Mouse (Mus musculus): ENCODE measurements around the gene 3110040M04Rik. TPM values are rescaled to one million over a fixed set of nuclear protein-coding genes. Genes with fewer than 3 reads are reported as not detected.

3110040M04Rik gene
- polyA plus RNA-seq (2014; fragmentation: Illumina TruSeq; extraction: RNeasy Lipid Tissue Mini Kit (QIAGEN cat#74804); ENCODE audit: low read depth, low replicate concordance): not detected

DNA sequence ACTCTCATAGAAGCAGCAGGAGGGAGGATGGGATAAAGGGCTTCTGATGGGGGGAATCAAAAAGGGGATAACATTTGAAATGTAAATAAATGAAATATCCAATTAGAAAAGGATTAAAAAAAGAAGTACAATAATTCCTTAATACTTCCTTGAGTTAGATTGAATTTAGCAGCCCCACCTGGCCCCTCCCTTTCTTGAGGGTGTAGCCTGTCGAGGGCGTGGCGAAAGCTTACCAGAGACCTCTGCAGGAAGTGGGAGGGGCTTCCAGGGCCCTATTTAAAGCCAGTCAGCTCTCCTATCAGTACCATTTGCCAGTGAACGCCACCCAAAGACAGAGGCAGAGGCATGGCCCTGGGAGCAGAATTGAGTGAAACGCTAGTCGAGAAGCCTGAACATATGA lies at the start of gene 3110040M04Rik:
Gene 3110040M04Rik, plus strand, starts transcription at position 304 of the 400 bp plus-strand sequence.

DNA sequence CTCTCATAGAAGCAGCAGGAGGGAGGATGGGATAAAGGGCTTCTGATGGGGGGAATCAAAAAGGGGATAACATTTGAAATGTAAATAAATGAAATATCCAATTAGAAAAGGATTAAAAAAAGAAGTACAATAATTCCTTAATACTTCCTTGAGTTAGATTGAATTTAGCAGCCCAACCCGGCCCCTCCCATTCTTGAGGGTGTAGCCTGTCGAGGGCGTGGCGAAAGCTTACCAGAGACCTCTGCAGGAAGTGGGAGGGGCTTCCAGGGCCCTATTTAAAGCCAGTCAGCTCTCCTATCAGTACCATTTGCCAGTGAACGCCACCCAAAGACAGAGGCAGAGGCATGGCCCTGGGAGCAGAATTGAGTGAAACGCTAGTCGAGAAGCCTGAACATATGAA lies 21.7 kb upstream of the 3110040M04Rik start, which contains the start of gene Gm47985:
Gene Gm47985, plus strand, starts transcription at position 272 of the 400 bp plus-strand sequence.

DNA sequence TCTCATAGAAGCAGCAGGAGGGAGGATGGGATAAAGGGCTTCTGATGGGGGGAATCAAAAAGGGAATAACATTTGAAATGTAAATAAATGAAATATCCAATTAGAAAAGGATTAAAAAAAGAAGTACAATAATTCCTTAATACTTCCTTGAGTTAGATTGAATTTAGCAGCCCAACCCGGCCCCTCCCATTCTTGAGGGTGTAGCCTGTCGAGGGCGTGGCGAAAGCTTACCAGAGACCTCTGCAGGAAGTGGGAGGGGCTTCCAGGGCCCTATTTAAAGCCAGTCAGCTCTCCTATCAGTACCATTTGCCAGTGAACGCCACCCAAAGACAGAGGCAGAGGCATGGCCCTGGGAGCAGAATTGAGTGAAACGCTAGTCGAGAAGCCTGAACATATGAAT lies 11.8 kb upstream of the 3110040M04Rik start, which contains the start of gene Gm8947:
Gene Gm8947, plus strand, starts transcription at position 302 of the 400 bp plus-strand sequence.

DNA sequence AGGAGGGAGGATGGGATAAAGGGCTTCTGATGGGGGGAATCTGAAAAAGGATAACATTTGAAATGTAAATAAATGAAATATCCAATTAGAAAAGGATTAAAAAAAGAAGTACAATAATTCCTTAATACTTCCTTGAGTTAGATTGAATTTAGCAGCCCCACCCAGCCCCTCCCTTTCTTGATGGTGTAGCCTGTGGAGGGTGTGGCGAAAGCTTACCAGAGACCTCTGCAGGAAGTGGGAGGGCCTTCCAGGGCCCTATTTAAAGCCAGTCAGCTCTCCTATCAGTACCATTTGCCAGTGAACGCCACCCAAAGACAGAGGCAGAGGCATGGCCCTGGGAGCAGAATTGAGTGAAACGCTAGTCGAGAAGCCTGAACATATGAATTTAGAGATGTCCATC lies 5.8 kb upstream of the 3110040M04Rik start, which contains the start of gene Gm47995:
Gene Gm47995, plus strand, starts transcription at position 329 of the 400 bp plus-strand sequence.

DNA sequence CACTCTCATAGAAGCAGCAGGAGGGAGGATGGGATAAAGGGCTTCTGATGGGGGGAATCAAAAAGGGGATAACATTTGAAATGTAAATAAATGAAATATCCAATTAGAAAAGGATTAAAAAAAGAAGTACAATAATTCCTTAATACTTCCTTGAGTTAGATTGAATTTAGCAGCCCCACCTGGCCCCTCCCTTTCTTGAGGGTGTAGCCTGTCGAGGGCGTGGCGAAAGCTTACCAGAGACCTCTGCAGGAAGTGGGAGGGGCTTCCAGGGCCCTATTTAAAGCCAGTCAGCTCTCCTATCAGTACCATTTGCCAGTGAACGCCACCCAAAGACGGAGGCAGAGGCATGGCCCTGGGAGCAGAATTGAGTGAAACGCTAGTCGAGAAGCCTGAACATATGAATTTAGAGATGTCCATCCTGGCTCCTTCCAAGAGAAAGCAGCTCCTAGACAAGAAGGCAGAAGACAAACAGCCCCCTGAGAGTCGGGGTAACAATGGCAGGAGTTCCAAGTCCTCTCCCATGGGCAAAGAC lies 6.0 kb downstream of the 3110040M04Rik start, which contains the start of gene Gm47996:
Gene Gm47996, plus strand, starts transcription at position 308 of the 532 bp plus-strand sequence.

Other genes with a start within 250 kb of the 3110040M04Rik start
- gene Hmcn1, start 210.7 kb upstream of the 3110040M04Rik start, polyA plus RNA-seq (2014; fragmentation: Illumina TruSeq; extraction: RNeasy Lipid Tissue Mini Kit (QIAGEN cat#74804); ENCODE audit: low read depth, low replicate concordance): 0.56 TPM
- gene Gm47985, start 21.6 kb upstream of the 3110040M04Rik start, polyA plus RNA-seq (2014; fragmentation: Illumina TruSeq; extraction: RNeasy Lipid Tissue Mini Kit (QIAGEN cat#74804); ENCODE audit: low read depth, low replicate concordance): 0.67 TPM
- gene Gm8947, start 11.7 kb upstream of the 3110040M04Rik start, polyA plus RNA-seq (2014; fragmentation: Illumina TruSeq; extraction: RNeasy Lipid Tissue Mini Kit (QIAGEN cat#74804); ENCODE audit: low read depth, low replicate concordance): not detected
- gene Gm47995, start 5.7 kb upstream of the 3110040M04Rik start, polyA plus RNA-seq (2014; fragmentation: Illumina TruSeq; extraction: RNeasy Lipid Tissue Mini Kit (QIAGEN cat#74804); ENCODE audit: low read depth, low replicate concordance): not detected
- gene Gm47996, start 6.0 kb downstream of the 3110040M04Rik start, polyA plus RNA-seq (2014; fragmentation: Illumina TruSeq; extraction: RNeasy Lipid Tissue Mini Kit (QIAGEN cat#74804); ENCODE audit: low read depth, low replicate concordance): not detected
- gene Ivns1abp, start 140.4 kb downstream of the 3110040M04Rik start, polyA plus RNA-seq (2014; fragmentation: Illumina TruSeq; extraction: RNeasy Lipid Tissue Mini Kit (QIAGEN cat#74804); ENCODE audit: low read depth, low replicate concordance): 268 TPM
- gene Swt1, start 224.3 kb downstream of the 3110040M04Rik start, polyA plus RNA-seq (2014; fragmentation: Illumina TruSeq; extraction: RNeasy Lipid Tissue Mini Kit (QIAGEN cat#74804); ENCODE audit: low read depth, low replicate concordance): 131 TPM
- 37.1 TPM for gene Trmt1l, start 224.4 kb downstream of the 3110040M04Rik start, polyA plus RNA-seq (2014; fragmentation: Illumina TruSeq; extraction: RNeasy Lipid Tissue Mini Kit (QIAGEN cat#74804); ENCODE audit: low read depth, low replicate concordance)

All from testis, adult 10 weeks (tissue).